Mouse (Mus musculus) neural tube, embryonic 12.5 days (tissue): Measurements from ENCODE around the gene Tmem59. TPM values are rescaled to one million over a fixed set of nuclear protein-coding genes. Genes with fewer than 3 reads are reported as not detected.

Experiments
- ATAC-seq: fragments of 200-750 bp; cut with Nextera tagmentation; 2 replicates; pipeline ENCODE4 v1.8.0; 2017; ENCODE audit warnings: low read depth, mild to moderate bottlenecking, moderate TSS enrichment, moderate library complexity; ENCODE audit not compliant: low FRiP score
- H3K27ac ChIP-seq: fragments of 300-500 bp; sonication (generic); 2 replicates; pipeline ENCODE4 v1.5.1; 2016
- H3K27me3 ChIP-seq: fragments of 300-500 bp; sonication (generic); replicated peaks from 2 replicates; pipeline ENCODE4 v1.6.1; 2016; ENCODE audit warnings: mild to moderate bottlenecking
- H3K36me3 ChIP-seq: fragments of 300-500 bp; sonication (generic); 2 replicates; pipeline ENCODE4 v1.6.1; 2016; ENCODE audit warnings: mild to moderate bottlenecking
- H3K4me1 ChIP-seq: fragments of 300-500 bp; sonication (generic); 2 replicates; pipeline ENCODE4 v1.6.1; 2016
- H3K4me2 ChIP-seq: fragments of 300-500 bp; sonication (generic); replicated peaks from 2 replicates; pipeline ENCODE4 v1.6.1; 2016; ENCODE audit warnings: mild to moderate bottlenecking
- H3K4me3 ChIP-seq: fragments of 300-500 bp; sonication (generic); 2 replicates; pipeline ENCODE4 v1.5.1; 2016
- H3K9ac ChIP-seq: fragments of 300-500 bp; sonication (generic); 2 replicates; pipeline ENCODE4 v1.6.1; 2016; ENCODE audit warnings: mild to moderate bottlenecking
- H3K9me3 ChIP-seq: fragments of 300-500 bp; sonication (generic); 2 replicates; pipeline ENCODE4 v1.6.1; 2016; ENCODE audit warnings: mild to moderate bottlenecking
- WGBS: fragments of 180-500 bp; shearing (Covaris S2); methylation state at CpG from one replicate; pipeline ENCODE4 v1.1.7; 2016; 5-methylcytosine and 5-hydroxymethylcytosine counted together
- polyA plus RNA-seq: library from polyadenylated mRNA; unstranded; fragments of >200 nt; fragmentation: Nextera tagmentation; extraction: Ambion mirVana; gene quantifications from 2 replicates; pipeline ENCODE4 v1.2.1, GENCODE M21; 2016

Gene Tmem59
- polyA plus RNA-seq, 1 experiment from 2014 or later, result 399 TPM

DNA sequence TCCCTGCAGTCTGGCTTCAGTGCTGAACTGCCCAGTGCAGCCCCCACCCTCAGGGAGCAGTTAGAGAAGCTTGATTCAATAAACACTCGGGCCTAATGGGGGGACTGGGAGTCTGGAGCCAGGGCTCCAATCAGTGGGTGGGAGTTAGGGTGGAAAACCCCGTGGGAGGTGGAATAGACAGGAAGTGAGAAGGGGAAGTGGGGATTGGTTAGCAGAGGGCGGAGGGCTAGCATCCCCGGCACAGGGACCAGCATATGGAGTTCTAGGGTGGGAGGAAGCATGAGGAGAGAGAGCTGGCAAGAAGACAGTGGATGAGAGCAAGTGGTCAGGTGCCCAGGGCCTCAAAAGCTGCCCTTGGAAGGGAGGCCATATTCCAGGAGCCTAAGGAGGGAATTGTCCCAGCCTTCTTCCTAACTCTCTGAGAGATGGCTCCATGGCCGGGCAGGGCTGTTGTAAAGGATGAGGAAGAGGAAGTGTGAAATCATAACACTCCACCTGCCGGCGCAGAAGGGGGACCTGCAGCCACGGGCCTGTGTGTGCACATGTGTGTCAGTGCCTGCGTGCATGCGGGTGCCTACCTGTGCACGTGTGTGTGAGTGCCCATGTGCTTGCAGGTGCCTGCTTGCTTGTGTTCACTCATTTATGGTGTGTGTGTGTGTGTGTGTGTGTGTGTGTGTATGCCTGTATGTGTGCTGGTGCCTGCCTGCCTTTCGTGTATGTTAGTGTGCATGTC is 35.2 kb downstream of the Tmem59 start:
- WGBS, result 75% methylated on average over 12 of the region's 12 CpGs
- H3K4me3 ChIP-seq, result no peak overlapping the region
- no peak overlapping the region for H3K4me2 ChIP-seq
- H3K9me3 ChIP-seq, result no peaks in the 10 kb centered on the region
- no peak for ATAC-seq
- H3K4me1 ChIP-seq, result no peaks in the 10 kb centered on the region
- H3K27me3 ChIP-seq, result no peaks in the 10 kb centered on the region
- H3K27ac ChIP-seq, result no peak overlapping the region
- H3K9ac ChIP-seq, result no peak overlapping the region
- peaks cover 7% of the 10 kb centered on the region; the same call in 1 of the 2 replicates for H3K36me3 ChIP-seq

DNA sequence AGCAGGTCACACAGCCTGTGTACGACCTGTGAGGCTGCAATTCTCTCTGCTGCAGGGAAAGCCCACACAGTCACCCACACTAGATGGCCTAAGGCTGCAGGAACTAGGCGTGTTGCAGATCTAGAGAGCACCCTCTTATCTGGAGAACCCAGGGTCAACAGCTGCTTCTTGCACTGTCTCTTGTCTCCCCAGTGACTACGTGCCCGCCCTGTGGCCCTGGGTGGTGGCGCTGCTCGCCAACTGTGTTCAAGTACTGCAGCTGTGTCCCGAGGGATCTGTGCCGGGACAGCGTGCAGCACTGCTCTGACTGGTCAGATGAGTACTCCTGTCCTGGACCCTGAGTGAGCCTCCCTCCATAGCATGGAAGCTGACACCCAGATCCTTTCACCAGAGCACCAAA is 39.4 kb downstream of the Tmem59 start:
- no peak overlapping the region for H3K4me3 ChIP-seq
- H3K27me3 ChIP-seq, result no peaks in the 10 kb centered on the region
- H3K4me1 ChIP-seq, result no peaks in the 10 kb centered on the region
- no peaks in the 10 kb centered on the region for H3K36me3 ChIP-seq
- no peaks in the 10 kb centered on the region for H3K9me3 ChIP-seq
- no peak overlapping the region for H3K9ac ChIP-seq
- 0 out of 2 replicates have a peak, but pooled peaks have one; percentile 17 for ATAC-seq
- WGBS, result 89% methylated on average over 9 of the region's 9 CpGs
- no peak overlapping the region for H3K27ac ChIP-seq
- no peak overlapping the region for H3K4me2 ChIP-seq

DNA sequence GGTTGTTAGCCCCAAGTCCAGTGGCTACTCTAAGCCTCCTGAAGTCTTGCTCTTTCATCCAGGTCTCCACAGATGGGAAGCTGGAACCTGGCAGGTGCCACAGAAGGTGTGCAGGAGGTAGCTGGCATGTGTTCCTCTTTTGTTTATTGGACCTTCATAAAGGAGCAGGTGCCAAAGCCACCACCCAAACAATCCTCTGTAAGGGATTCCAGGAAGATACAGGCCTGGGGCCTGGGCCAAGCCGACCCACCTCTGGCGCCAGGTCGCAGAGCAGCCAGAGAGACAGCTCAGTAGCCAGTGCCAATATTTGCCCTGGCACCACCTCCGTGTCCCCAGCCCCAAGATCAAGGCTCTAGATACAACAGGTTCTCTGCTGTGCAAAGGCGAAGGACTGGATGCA is 43.3 kb downstream of the Tmem59 start:
- no peaks in the 10 kb centered on the region for H3K4me1 ChIP-seq
- WGBS, result 93% methylated on average over 5 of the region's 5 CpGs

DNA sequence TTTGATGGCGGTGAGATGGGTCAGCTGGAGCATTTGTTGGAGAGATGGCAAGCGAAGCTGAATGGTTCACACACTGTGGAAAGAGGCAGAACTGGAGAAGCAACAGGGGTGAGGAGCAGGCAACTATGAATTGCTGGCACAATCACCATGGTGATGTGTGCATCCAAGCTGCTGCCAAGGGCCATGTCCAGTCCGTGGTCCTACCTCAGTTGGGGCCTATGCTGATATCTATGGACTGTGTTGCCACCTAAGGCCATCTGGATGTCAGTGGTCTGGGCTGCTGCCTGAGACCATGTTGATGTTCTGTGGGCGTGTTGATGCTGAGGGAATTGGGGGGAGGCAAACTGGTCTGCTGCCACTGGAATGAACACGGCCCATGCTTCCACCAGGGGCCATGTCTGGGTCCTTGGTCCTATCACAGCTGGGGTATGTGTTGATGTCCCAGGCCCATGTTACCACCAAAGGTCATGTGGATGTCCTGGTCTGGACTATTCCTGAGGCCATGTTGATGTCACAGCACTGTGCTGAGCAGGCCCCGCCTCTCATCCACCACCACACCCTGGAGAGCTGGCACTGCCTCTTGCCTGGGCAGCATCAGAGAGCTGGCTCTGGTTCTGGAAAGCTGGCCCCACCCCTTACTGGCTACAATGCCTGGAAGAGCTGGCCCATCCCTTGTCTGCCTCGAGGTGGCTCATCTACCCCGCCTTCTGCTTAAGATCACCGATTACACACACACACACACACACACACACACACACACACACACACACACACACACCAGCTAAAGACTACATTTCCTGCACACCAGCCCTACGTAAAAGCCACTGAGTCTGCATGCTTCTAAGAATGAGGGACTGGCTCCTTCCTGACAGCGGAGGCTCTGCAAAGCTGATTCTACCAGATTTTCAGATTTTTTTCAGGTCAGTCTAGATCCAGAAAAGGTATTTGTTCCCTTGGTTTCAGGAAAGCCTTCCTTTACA is 45.3 kb downstream of the Tmem59 start:
- ATAC-seq, result no peak
- 85% methylated on average over 11 of the region's 11 CpGs for WGBS

More for the DNA sequence above, 43.3 kb downstream of the Tmem59 start:
- no peak overlapping the region for H3K4me3 ChIP-seq
- no peak overlapping the region for H3K4me2 ChIP-seq
- no peaks in the 10 kb centered on the region for H3K36me3 ChIP-seq
- no peak for ATAC-seq
- H3K27ac ChIP-seq, result no peak overlapping the region
- no peak overlapping the region for H3K9ac ChIP-seq
- H3K9me3 ChIP-seq, result no peaks in the 10 kb centered on the region
- no peaks in the 10 kb centered on the region for H3K27me3 ChIP-seq

DNA sequence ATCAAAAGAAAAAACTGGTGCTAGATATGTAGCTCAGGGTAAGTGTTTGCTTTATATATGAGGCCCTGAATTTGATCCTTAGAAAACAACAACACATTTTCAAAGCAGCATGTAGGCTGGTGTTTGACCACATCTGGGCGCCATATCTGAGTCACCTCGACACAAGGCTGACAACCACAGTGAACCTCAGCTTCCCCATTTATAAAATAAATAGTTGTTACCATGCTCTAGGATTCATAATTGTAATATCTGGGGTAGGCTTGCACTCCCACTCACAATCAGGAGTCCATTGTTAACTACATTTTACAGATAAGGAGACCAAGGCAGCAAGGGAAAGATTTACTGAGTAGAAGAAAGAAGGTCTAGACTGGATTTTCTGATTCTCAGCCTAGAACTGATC is 48.1 kb downstream of the Tmem59 start:
- no peaks in the 10 kb centered on the region for H3K4me1 ChIP-seq
- no peak overlapping the region for H3K4me3 ChIP-seq
- no peaks in the 10 kb centered on the region for H3K27me3 ChIP-seq
- no peaks in the 10 kb centered on the region for H3K9me3 ChIP-seq
- 0 out of 2 replicates have a peak, but pooled peaks cover 3% of the 10 kb centered on the region for H3K36me3 ChIP-seq
- no peak overlapping the region for H3K9ac ChIP-seq
- no peak overlapping the region for H3K4me2 ChIP-seq
- no peak for ATAC-seq
- 90% methylated on average over 2 of the region's 2 CpGs for WGBS
- no peak overlapping the region for H3K27ac ChIP-seq

More for the DNA sequence above, 45.3 kb downstream of the Tmem59 start:
- Histone ChIP-seq H3K27me3 (no peaks in the 10 kb centered on the region), H3K9ac (no peak overlapping the region), H3K9me3 (no peaks in the 10 kb centered on the region), H3K4me2 (no peak overlapping the region), H3K27ac (no peak overlapping the region), H3K4me3 (no peak overlapping the region), H3K36me3 (no peaks in the 10 kb centered on the region), H3K4me1 (no peaks in the 10 kb centered on the region)

DNA sequence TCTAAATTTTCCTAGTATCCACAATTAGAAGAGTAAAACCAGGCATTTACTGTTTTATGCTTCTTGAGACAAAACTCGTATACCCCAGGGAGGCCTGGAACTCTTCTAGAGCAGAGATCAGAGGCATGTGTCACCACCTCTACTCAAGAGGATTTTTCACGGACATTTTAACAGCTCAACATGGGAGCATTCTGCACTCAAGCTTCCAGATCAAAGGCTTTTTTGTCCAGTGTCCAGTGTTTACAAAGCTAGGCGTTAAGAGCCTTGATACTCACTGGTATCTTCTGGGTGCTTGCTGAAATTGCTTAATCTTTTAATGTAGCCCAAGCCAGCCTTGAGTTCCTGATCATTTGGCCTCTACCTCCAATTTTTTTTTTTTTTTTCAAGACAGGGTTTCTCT is 54.0 kb downstream of the Tmem59 start:
- Histone ChIP-seq H3K4me2 (no peak overlapping the region), H3K9ac (no peak overlapping the region), H3K27me3 (no peaks in the 10 kb centered on the region), H3K4me3 (no peak overlapping the region), H3K9me3 (no peaks in the 10 kb centered on the region), H3K4me1 (no peaks in the 10 kb centered on the region), H3K27ac (no peak overlapping the region), H3K36me3 (peaks cover 50% of the 10 kb centered on the region)
- 65% methylated on average over 3 of the region's 3 CpGs for WGBS
- ATAC-seq, result no peak

DNA sequence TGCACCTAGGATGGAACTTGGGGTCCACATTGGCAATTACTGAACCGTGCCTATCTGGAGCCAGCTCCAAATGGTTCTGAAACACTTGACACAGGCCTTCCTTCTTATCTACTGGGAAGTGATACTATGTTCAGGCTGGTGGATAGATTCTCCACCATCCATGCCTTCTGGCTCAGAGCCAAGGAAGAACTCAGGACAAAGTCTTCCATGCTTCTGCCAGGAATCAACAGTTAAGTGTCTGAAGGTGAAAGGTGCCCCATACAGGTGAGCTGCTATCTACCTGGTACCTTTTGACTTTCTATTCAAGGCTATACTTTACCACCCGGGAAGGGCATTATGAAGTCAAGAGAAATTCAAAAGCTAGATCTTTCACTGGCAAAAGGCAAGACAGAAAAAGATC is 60.1 kb downstream of the Tmem59 start:
- Histone ChIP-seq H3K27ac (no peak overlapping the region), H3K9ac (no peak overlapping the region), H3K9me3 (no peaks in the 10 kb centered on the region), H3K4me2 (no peak overlapping the region), H3K4me1 (no peaks in the 10 kb centered on the region), H3K4me3 (no peak overlapping the region), H3K36me3 (peaks cover 81% of the 10 kb centered on the region), H3K27me3 (no peaks in the 10 kb centered on the region)
- WGBS, result 99% methylated on average over 2 of the region's 2 CpGs
- no peak for ATAC-seq

DNA sequence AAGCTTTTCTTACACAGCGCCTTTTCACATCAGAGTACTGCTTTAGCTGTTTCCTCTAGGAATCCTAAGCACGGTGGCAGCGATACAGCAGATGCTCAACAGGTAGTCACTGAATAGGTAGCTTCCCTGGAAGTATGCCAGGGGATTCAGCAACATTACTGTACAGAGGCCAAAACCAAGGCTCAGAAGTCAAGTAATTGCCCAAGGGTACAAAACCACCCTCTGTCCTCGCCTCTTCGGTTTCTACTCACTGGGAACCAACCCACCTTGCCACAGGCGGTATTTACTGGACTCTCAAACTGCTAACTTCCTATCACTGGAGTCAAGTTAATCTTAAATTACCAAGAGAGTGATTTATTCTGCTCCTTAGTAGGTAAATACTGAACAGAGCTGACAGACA is 62.0 kb downstream of the Tmem59 start:
- H3K4me1 ChIP-seq, result no peaks in the 10 kb centered on the region
- no peak for ATAC-seq
- H3K9ac ChIP-seq, result no peak overlapping the region
- H3K9me3 ChIP-seq, result no peaks in the 10 kb centered on the region
- no peak overlapping the region for H3K4me3 ChIP-seq
- peaks cover 70% of the 10 kb centered on the region for H3K36me3 ChIP-seq
- H3K27ac ChIP-seq, result no peak overlapping the region
- 97% methylated on average over 6 of the region's 6 CpGs for WGBS
- no peaks in the 10 kb centered on the region for H3K27me3 ChIP-seq
- H3K4me2 ChIP-seq, result no peak overlapping the region

DNA sequence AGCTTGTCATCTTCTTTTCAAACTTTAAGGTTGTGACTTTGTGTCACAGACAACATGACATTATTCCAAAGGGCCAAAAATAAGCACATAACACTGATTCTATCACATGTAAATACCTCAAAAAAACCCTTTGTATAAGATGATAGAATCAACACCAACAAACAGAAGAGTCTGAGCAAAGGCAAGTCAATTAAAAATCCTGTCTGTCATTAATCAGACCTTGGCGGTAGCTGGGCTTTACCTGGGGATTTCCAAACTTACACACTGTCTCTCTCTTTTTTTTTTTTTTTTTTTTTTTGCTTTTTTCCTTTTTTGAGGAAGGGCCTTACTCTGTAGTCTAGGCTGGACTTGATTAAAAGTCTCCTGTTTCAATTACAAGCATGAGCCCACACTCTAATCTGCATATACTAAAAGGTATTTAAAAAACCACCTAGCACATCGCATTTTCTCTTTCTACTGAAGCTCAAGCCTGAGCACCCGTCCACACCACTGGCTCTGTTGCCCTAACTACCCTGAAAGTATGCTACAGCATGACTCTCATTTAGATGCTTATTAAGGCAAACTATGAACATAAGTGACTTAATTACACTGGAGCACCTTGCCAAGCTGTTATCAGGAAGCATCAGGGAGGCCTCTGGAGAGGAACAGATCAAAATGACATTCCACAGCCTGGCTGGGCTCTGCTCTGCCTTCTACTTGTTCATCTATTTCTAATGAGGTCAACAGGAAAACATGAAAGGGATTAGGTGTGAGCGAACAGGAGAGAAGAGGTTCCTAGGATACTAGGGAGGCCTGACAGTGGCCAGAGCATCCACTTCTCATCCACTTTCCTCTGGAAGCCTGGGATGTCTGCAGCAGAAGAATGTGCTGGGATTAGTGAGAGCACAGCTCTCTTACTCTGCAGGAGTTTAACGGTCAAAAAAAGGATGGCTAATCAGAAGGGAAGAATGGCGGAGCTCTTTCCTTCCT is 65.5 kb downstream of the Tmem59 start:
- H3K27ac ChIP-seq, result no peak overlapping the region
- H3K4me3 ChIP-seq, result no peak overlapping the region
- peaks cover 41% of the 10 kb centered on the region for H3K36me3 ChIP-seq
- H3K27me3 ChIP-seq, result no peaks in the 10 kb centered on the region
- H3K4me2 ChIP-seq, result no peak overlapping the region
- WGBS, result 88% methylated on average over 6 of the region's 6 CpGs
- no peak for ATAC-seq
- no peaks in the 10 kb centered on the region for H3K9me3 ChIP-seq
- no peaks in the 10 kb centered on the region for H3K4me1 ChIP-seq
- no peak overlapping the region for H3K9ac ChIP-seq

DNA sequence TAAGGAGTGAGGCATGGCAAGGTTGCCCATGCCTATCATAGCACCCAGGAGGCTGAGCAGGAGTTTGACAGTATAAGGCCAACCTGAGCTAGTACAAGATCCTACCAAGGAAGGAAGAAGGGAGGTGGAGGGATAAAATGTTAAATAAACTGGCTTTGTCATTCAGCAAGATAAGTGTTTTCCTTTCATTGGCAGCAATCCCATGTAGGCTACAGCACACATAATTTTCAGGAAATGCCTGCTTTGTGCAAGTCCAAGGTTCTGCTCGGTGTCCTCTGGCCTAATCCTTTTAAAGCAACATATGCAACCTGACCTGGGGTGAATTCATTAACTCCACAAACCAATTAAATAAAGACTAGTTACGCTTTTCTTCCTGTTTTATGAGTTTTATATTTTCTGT is 67.2 kb downstream of the Tmem59 start:
- Histone ChIP-seq H3K4me3 (no peak overlapping the region), H3K27ac (no peak overlapping the region), H3K4me2 (no peak overlapping the region), H3K27me3 (no peaks in the 10 kb centered on the region), H3K4me1 (peaks cover 12% of the 10 kb centered on the region), H3K9ac (no peak overlapping the region), H3K36me3 (peaks cover 26% of the 10 kb centered on the region), H3K9me3 (no peaks in the 10 kb centered on the region)
- 86% methylated on average over 2 of the region's 2 CpGs for WGBS
- ATAC-seq, result no peak

DNA sequence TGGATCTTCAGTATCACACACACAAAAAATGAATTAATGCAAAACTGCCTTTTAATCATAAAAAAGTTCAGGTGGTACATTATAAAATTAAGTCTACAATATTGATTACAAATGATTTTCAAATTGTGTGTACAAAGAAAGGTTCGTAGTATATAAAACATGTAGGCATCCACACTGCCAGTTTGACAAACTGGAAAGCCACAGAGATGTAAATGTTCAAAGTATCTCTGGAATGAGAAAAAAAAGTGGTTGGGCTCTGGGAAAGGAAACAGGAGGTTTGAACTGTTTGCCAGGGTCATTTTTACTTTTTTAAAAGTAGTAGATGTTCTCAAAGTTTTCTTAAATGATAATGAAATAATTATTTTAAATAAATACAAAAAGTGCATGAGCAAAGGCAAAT is 67.8 kb downstream of the Tmem59 start:
- peaks cover 12% of the 10 kb centered on the region for H3K4me1 ChIP-seq
- H3K27me3 ChIP-seq, result no peaks in the 10 kb centered on the region
- 85% methylated on average over 1 of the region's 1 CpGs for WGBS
- no peak overlapping the region for H3K27ac ChIP-seq
- H3K4me2 ChIP-seq, result no peak overlapping the region
- no peak overlapping the region for H3K9ac ChIP-seq
- H3K36me3 ChIP-seq, result peaks cover 21% of the 10 kb centered on the region
- no peaks in the 10 kb centered on the region for H3K9me3 ChIP-seq
- no peak overlapping the region for H3K4me3 ChIP-seq
- ATAC-seq, result no peak
